Mouse (Mus musculus) CH12.LX (cell line): ENCODE results near the gene Isoc2a. TPM values are rescaled to one million over a fixed set of nuclear protein-coding genes. Genes with fewer than 3 reads are reported as not detected.
A peak's percentile ranks its signal among the peaks of the same experiment; 100 is the strongest.

Source experiments
- DNase-seq: peaks from one replicate; pipeline ENCODE4 v3.0.0-alpha.2; 2013; ENCODE audit errors: extremely low read depth
- H3K27ac ChIP-seq: 2 replicates; pipeline ENCODE4 v1.5.1; 2012; ENCODE audit warnings: low read depth, mild to moderate bottlenecking, control low read depth, moderate library complexity; ENCODE audit not compliant: insufficient read depth
- H3K27me3 ChIP-seq: replicated peaks from 2 replicates; pipeline ENCODE3; 2012; ENCODE audit warnings: inconsistent platforms
- H3K36me3 ChIP-seq, 2 experiments: replicated peaks in 1 of 2; 2 replicates each; pipeline versions ENCODE3 to v1.6.1; 2012; ENCODE audit warnings: inconsistent platforms in 1 of 2, low read length in 1 of 2, mild to moderate bottlenecking in 1 of 2, mixed read lengths in 1 of 2, moderate library complexity in 1 of 2; ENCODE audit not compliant: control insufficient read depth in 1 of 2, insufficient read depth in 1 of 2
- H3K4me1 ChIP-seq, 2 experiments: 2 replicates each; pipeline ENCODE4 v1.6.1; 2012; ENCODE audit warnings: inconsistent platforms in 1 of 2, moderate library complexity in 1 of 2; ENCODE audit not compliant: insufficient read depth in 2 of 2, control insufficient read depth in 1 of 2
- H3K4me2 ChIP-seq: 2 replicates; pipeline ENCODE4 v1.6.1; 2012; ENCODE audit warnings: low read depth, mild to moderate bottlenecking, control low read depth; ENCODE audit not compliant: poor library complexity, insufficient read depth, severe bottlenecking
- H3K4me3 ChIP-seq, 3 experiments: fragments of 150-350 bp in 1 of 3; sonication (generic) in 1 of 3; replicated peaks in 1 of 3; 2 replicates each; pipeline versions ENCODE3 to v1.5.1; 2011 to 2012; ENCODE audit warnings: low read depth in 2 of 3, low read length in 2 of 3, mild to moderate bottlenecking in 2 of 3, moderate library complexity in 2 of 3, control low read depth in 1 of 3, improper control_type of control experiment in 1 of 3, inconsistent platforms in 1 of 3, mixed read lengths in 1 of 3; ENCODE audit not compliant: poor library complexity in 1 of 3
- H3K79me2 ChIP-seq: replicated peaks from 2 replicates; pipeline ENCODE4 v1.6.1; 2012; ENCODE audit warnings: mild to moderate bottlenecking, moderate library complexity; ENCODE audit not compliant: control insufficient read depth, poor library complexity, insufficient read depth, severe bottlenecking; ENCODE audit errors: extremely low read depth
- H3K9ac ChIP-seq: 2 replicates; pipeline ENCODE4 v1.6.1; 2012; ENCODE audit warnings: low read depth, mild to moderate bottlenecking, control low read depth, moderate library complexity; ENCODE audit not compliant: insufficient read depth
- H3K9me3 ChIP-seq: replicated peaks from 2 replicates; pipeline ENCODE3; 2012; ENCODE audit warnings: low read length, inconsistent platforms, mixed read lengths
- CHD2 ChIP-seq: IDR thresholded peaks from 2 replicates; pipeline ENCODE4 v1.6.1; 2011; ENCODE audit warnings: low read length, improper control_type of control experiment
- CTCF ChIP-seq, 2 experiments: IDR thresholded peaks in 1 of 2; conservative IDR thresholded peaks in 1 of 2; 2 replicates each; pipeline ENCODE4 v1.5.1; 2011 to 2012; ENCODE audit warnings: low read depth in 2 of 2, low read length in 2 of 2, improper control_type of control experiment in 1 of 2, inconsistent platforms in 1 of 2, mild to moderate bottlenecking in 1 of 2, moderate library complexity in 1 of 2
- ELF1 ChIP-seq: IDR thresholded peaks from 2 replicates; pipeline ENCODE4 v1.6.1; 2014; ENCODE audit warnings: low read depth, mild to moderate bottlenecking, inconsistent platforms, low read length, improper control_type of control experiment
- EP300 ChIP-seq: IDR thresholded peaks from 2 replicates; pipeline ENCODE4 v1.6.1; 2011; ENCODE audit warnings: low read length, improper control_type of control experiment
- GABPA ChIP-seq: IDR thresholded peaks from 2 replicates; pipeline ENCODE4 v1.6.1; 2012; ENCODE audit warnings: low read depth, low read length, improper control_type of control experiment, inconsistent platforms; ENCODE audit not compliant: insufficient replicate concordance
- JUN ChIP-seq: IDR thresholded peaks from 2 replicates; pipeline ENCODE4 v1.6.1; 2011; ENCODE audit warnings: low read depth, mild to moderate bottlenecking, low read length, improper control_type of control experiment, moderate library complexity; ENCODE audit not compliant: insufficient read depth
- MEF2A ChIP-seq: IDR thresholded peaks from 2 replicates; pipeline ENCODE4 v1.6.1; 2014; ENCODE audit warnings: low read depth, mild to moderate bottlenecking, inconsistent platforms, low read length, improper control_type of control experiment, borderline replicate concordance
- MXI1 ChIP-seq: IDR thresholded peaks from 2 replicates; pipeline ENCODE4 v1.6.1; 2011; ENCODE audit warnings: mild to moderate bottlenecking, low read depth, low read length, improper control_type of control experiment
- MYC ChIP-seq: IDR thresholded peaks from 2 replicates; pipeline ENCODE4 v1.6.1; 2011; ENCODE audit warnings: low read depth, mild to moderate bottlenecking, improper control_type of control experiment, low read length
- NRF1 ChIP-seq: IDR thresholded peaks from 2 replicates; pipeline ENCODE4 v1.6.1; 2014; ENCODE audit warnings: low read depth, mild to moderate bottlenecking, inconsistent platforms, low read length, improper control_type of control experiment, moderate library complexity
- RAD21 ChIP-seq: IDR thresholded peaks from 2 replicates; pipeline ENCODE4 v1.6.1; 2011; ENCODE audit warnings: low read depth, mild to moderate bottlenecking, low read length, improper control_type of control experiment, moderate library complexity
- SMC3 ChIP-seq: IDR thresholded peaks from 2 replicates; pipeline ENCODE4 v1.6.1; 2011; ENCODE audit warnings: low read depth, low read length, improper control_type of control experiment
- TCF12 ChIP-seq: IDR thresholded peaks from 2 replicates; pipeline ENCODE4 v1.6.1; 2014; ENCODE audit warnings: low read depth, mild to moderate bottlenecking, inconsistent platforms, low read length, improper control_type of control experiment
- ZNF384 ChIP-seq: IDR thresholded peaks from 2 replicates; pipeline ENCODE4 v1.6.1; 2012; ENCODE audit warnings: low read depth, low read length, improper control_type of control experiment, inconsistent platforms
- dilution Hi-C: fragments of 300-500 bp; cut with MboI; formaldehyde crosslinking; loops from 2 replicates; pipeline ENCODE4 v1.14.3; 2020; ENCODE audit warnings: low sequenced_read_pairs; ENCODE audit not compliant: extremely low pct_unique_long_range_greater_than_20kb, extremely low pct_ligation_motif_present
- in situ Hi-C: fragments of 300-500 bp; cut with MboI; formaldehyde crosslinking; loops from 3 replicates; pipeline ENCODE4 v1.14.3; 2019; ENCODE audit warnings: low sequenced_read_pairs, low pct_ligation_motif_present, low pct_unique_long_range_greater_than_20kb, mixed read lengths
- polyA plus RNA-seq: library from polyadenylated mRNA; unstranded; fragments of >175 nt; gene quantifications from 2 replicates; pipeline ENCODE4 v1.2.1, GENCODE M21; 2012; ENCODE audit warnings: low read depth; ENCODE audit not compliant: insufficient read length
- total RNA-seq, 2 experiments: library from RNA; depleted of rRNA; stranded (reverse); fragments of 300-350 nt in 1 of 2; fragments of >200 nt in 1 of 2; gene quantifications; 2 replicates each; pipeline ENCODE4 v1.2.3; 2012 to 2014

The Isoc2a gene
- total and polyA plus RNA-seq, 3 experiments, result 8.4 to 15.4 (median 12.9) TPM

DNA sequence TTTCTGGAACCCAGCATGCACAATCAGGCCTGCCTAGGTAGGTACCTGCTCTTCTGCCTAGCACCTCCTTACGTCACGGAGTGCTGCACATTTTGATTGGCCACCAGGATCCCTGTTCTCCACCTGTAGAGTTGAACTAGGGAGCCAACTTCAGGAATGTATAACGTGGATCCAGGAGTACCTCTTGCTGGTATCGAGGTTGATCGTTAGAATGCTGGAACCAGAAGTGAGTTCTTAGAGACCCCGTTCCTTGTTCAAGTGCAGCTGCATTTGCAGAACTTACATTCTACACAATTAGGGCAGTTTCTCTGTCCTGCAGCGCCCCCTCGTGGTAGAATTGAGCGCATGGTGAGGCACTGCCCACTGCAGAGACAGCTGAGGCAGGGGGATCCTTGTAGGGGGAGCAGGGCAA lies 63.1 kb downstream of the Isoc2a start:
- no peaks in the 10 kb centered on the region for H3K9me3 ChIP-seq
- peak; percentile 75 for TF ChIP-seq SMC3
- TF ChIP-seq TCF12, result peak; percentile 26; the same call in 1 of the 2 replicates
- no peak for TF ChIP-seq EP300
- no peak for TF ChIP-seq MXI1
- TF ChIP-seq CHD2, result peak; percentile 86
- TF ChIP-seq RAD21, result peak; percentile 88
- peak; percentile 70 to 91 for TF ChIP-seq CTCF (conservative IDR thresholded peaks at IDR 0.05 in 1 of 2, IDR thresholded peaks at IDR 0.05 in 1 of 2; ENCODE audit: low read depth in 2 of 2, low read length in 2 of 2)
- TF ChIP-seq JUN, result no peak
- peaks cover 8 to 34% of the 10 kb centered on the region in 2 experiments for H3K4me1 ChIP-seq
- no peak overlapping the region for H3K9ac ChIP-seq
- peaks cover 0 to 11% of the 10 kb centered on the region in 2 experiments for H3K36me3 ChIP-seq
- peak; percentile 84 for DNase-seq
- no peak overlapping the region for H3K4me2 ChIP-seq
- H3K27me3 ChIP-seq, result no peaks in the 10 kb centered on the region
- H3K79me2 ChIP-seq, result no peaks in the 10 kb centered on the region
- no peak overlapping the region for H3K27ac ChIP-seq
- in situ Hi-C loops (loop anchor here (5.0 to 10.0 kb wide), 2 partner anchors 112 to 375 kb away; partner anchors contain the start of gene Zfp580), dilution Hi-C loops (no loop called here)
- H3K4me3 ChIP-seq, result no peak overlapping the region

DNA sequence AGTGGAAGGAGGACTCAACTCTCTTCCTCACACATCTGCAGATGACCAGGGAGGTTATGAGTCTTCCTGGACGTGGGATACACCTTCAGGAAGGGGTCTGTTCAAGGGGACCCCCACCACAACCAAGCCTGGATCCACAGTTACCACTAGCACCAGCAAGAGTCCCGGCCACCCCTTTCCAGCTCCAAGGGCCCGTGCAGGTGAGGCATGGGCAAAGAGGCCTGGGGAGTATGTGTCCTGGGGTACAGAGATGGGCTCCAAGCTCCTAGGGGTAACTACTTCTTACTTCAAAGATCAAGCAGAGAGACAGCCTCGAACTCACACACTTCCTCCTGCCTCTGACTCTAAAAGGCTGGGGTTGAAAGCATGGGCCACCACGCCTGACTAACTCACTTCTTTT lies 65.7 kb downstream of the Isoc2a start:
- Histone ChIP-seq H3K27ac (no peak overlapping the region), H3K36me3 (peaks cover 0 to 11% of the 10 kb centered on the region in 2 experiments), H3K27me3 (peaks cover 1% of the 10 kb centered on the region), H3K79me2 (no peaks in the 10 kb centered on the region), H3K9ac (no peak overlapping the region), H3K4me1 (peaks cover 3 to 16% of the 10 kb centered on the region in 2 experiments; a peak in 3 of 4 replicates), H3K4me3 (no peak overlapping the region), H3K9me3 (no peaks in the 10 kb centered on the region), H3K4me2 (no peak overlapping the region)
- no peak for TF ChIP-seq ZNF384
- TF ChIP-seq MYC, result no peak
- no peak for TF ChIP-seq NRF1
- no peak for TF ChIP-seq ELF1
- TF ChIP-seq MEF2A, result no peak
- TF ChIP-seq GABPA, result no peak
- TF ChIP-seq JUN, result no peak
- in situ Hi-C loops, result loop anchor here (5.0 to 10.0 kb wide), 2 partner anchors 110 to 378 kb away; partner anchors contain the start of gene Zfp580
- dilution Hi-C loops, result no loop called here
- no peak for DNase-seq
